Mouse (Mus musculus): Measurements from ENCODE around the gene Cfap57. TPM values are rescaled to one million over a fixed set of nuclear protein-coding genes. Genes with fewer than 3 reads are reported as not detected.
A peak's percentile ranks its signal among the peaks of the same experiment; 100 is the strongest.

Cfap57 gene
- polyA plus RNA-seq, 1 experiment from 2014 or later = 0.41 TPM

- WGBS = 77% methylated on average over 7 of the region's 7 CpGs
- Histone ChIP-seq H3K4me2 (ENCODE audit: low read length) (no peak overlapping the region), H3K4me1 (replicated peaks; ENCODE audit: control insufficient read depth, insufficient read depth, low read length) (no peaks in the 10 kb centered on the region), H3K27ac (ENCODE audit: low read depth) (no peak overlapping the region), H3K9ac (ENCODE audit: low read length) (no peak overlapping the region), H3K9me3 (ENCODE audit: control insufficient read depth, low read length) (no peaks in the 10 kb centered on the region), H3K36me3 (ENCODE audit: control insufficient read depth, insufficient read depth, low read length) (no peaks in the 10 kb centered on the region), H3K27me3 (replicated peaks; ENCODE audit: control insufficient read depth, insufficient read depth, low read length) (no peaks in the 10 kb centered on the region), H3K4me3 (ENCODE audit: low read depth, low read length) (no peak overlapping the region)
- DNase-seq (ENCODE audit: low spot score) (no peak), ATAC-seq (replicated peaks; ENCODE audit: low FRiP score, low TSS enrichment, low read depth) (no peak)
Observed at GRCm38 (mm10) chr4:118533605-118534004, 87.0 kb downstream of the Cfap57 start.

- Histone ChIP-seq H3K36me3 (ENCODE audit: control insufficient read depth, insufficient read depth, low read length) (no peaks in the 10 kb centered on the region), H3K27me3 (replicated peaks; ENCODE audit: control insufficient read depth, insufficient read depth, low read length) (no peaks in the 10 kb centered on the region), H3K4me3 (ENCODE audit: low read depth, low read length) (no peak overlapping the region), H3K9me3 (ENCODE audit: control insufficient read depth, low read length) (no peaks in the 10 kb centered on the region), H3K4me1 (replicated peaks; ENCODE audit: control insufficient read depth, insufficient read depth, low read length) (no peaks in the 10 kb centered on the region), H3K9ac (ENCODE audit: low read length) (no peak overlapping the region), H3K4me2 (ENCODE audit: low read length) (no peak overlapping the region), H3K27ac (ENCODE audit: low read depth) (no peak overlapping the region)
- WGBS = 57% methylated on average over 3 of the region's 4 CpGs
- DNase-seq (ENCODE audit: low spot score) (no peak), ATAC-seq (replicated peaks; ENCODE audit: low FRiP score, low TSS enrichment, low read depth) (no peak)
Observed at GRCm38 (mm10) chr4:118533156-118533555, 87.4 kb downstream of the Cfap57 start.

- no peak overlapping the region for H3K9ac ChIP-seq (ENCODE audit: low read length)
- H3K4me1 ChIP-seq (replicated peaks; ENCODE audit: control insufficient read depth, insufficient read depth, low read length) = no peaks in the 10 kb centered on the region
- no peak overlapping the region for H3K27ac ChIP-seq (ENCODE audit: low read depth)
- H3K4me2 ChIP-seq (ENCODE audit: low read length) = no peak overlapping the region
- 75% methylated on average over 5 of the region's 5 CpGs for WGBS
- H3K9me3 ChIP-seq (ENCODE audit: control insufficient read depth, low read length) = no peaks in the 10 kb centered on the region
- no peak overlapping the region for H3K4me3 ChIP-seq (ENCODE audit: low read depth, low read length)
- no peaks in the 10 kb centered on the region for H3K36me3 ChIP-seq (ENCODE audit: control insufficient read depth, insufficient read depth, low read length)
- no peak for DNase-seq (ENCODE audit: low spot score)
- ATAC-seq (replicated peaks; ENCODE audit: low FRiP score, low TSS enrichment, low read depth) = no peak
- H3K27me3 ChIP-seq (replicated peaks; ENCODE audit: control insufficient read depth, insufficient read depth, low read length) = no peaks in the 10 kb centered on the region
Observed at GRCm38 (mm10) chr4:118532663-118533062, 87.9 kb downstream of the Cfap57 start.

DNA sequence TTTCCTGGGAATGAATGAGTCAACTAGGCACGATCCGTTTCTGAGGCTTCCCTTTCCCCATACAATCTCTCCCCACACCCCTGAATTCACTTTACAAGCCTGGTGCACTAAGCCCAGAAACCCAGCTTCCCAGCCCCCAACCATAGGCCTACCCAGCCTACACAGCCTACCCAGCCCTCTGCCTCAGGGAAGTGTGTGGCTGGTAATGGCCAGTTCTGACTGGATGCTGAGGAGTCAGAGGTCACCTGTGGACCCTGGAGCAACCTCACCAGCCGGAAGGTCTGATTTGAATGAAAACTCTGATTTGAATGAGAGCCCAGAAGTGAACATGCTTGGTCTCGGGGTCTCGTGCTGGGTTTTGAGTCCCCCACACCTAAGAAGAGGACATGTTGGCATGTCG lies 92.9 kb downstream of the Cfap57 start:
- no peak overlapping the region; the same call in 1 of the 2 replicates for H3K27ac ChIP-seq (ENCODE audit: low read depth)
- no peaks in the 10 kb centered on the region for H3K36me3 ChIP-seq (ENCODE audit: control insufficient read depth, insufficient read depth, low read length)
- peak overlapping the region; percentile 18 for H3K4me3 ChIP-seq (ENCODE audit: low read depth, low read length)
- DNase-seq (ENCODE audit: low spot score) (no peak), ATAC-seq (replicated peaks; ENCODE audit: low FRiP score, low TSS enrichment, low read depth) (no peak)
- 0 out of 2 replicates have a peak, but pooled peaks cover 2% of the 10 kb centered on the region for H3K4me1 ChIP-seq (replicated peaks; ENCODE audit: control insufficient read depth, insufficient read depth, low read length)
- WGBS = 86% methylated on average over 6 of the region's 6 CpGs
- H3K9me3 ChIP-seq (ENCODE audit: control insufficient read depth, low read length) = no peaks in the 10 kb centered on the region
- H3K27me3 ChIP-seq (replicated peaks; ENCODE audit: control insufficient read depth, insufficient read depth, low read length) = no peaks in the 10 kb centered on the region
- H3K9ac ChIP-seq (ENCODE audit: low read length) = no peak overlapping the region
- peak overlapping the region; percentile 38 for H3K4me2 ChIP-seq (ENCODE audit: low read length)

- no peaks in the 10 kb centered on the region for H3K27me3 ChIP-seq (replicated peaks; ENCODE audit: control insufficient read depth, insufficient read depth, low read length)
- peak overlapping the region; percentile 18 for H3K4me3 ChIP-seq (ENCODE audit: low read depth, low read length)
- H3K4me2 ChIP-seq (ENCODE audit: low read length) = peak overlapping the region; percentile 38
- H3K4me1 ChIP-seq (replicated peaks; ENCODE audit: control insufficient read depth, insufficient read depth, low read length) = 0 out of 2 replicates have a peak, but pooled peaks cover 2% of the 10 kb centered on the region
- no peaks in the 10 kb centered on the region for H3K36me3 ChIP-seq (ENCODE audit: control insufficient read depth, insufficient read depth, low read length)
- H3K9ac ChIP-seq (ENCODE audit: low read length) = no peak overlapping the region
- WGBS = 32% methylated on average over 5 of the region's 5 CpGs
- ATAC-seq (replicated peaks; ENCODE audit: low FRiP score, low TSS enrichment, low read depth) = peak; percentile 2; the same call in 1 of the 2 replicates
- no peak overlapping the region; the same call in 1 of the 2 replicates for H3K27ac ChIP-seq (ENCODE audit: low read depth)
- DNase-seq (ENCODE audit: low spot score) = no peak
- H3K9me3 ChIP-seq (ENCODE audit: control insufficient read depth, low read length) = no peaks in the 10 kb centered on the region
Observed at GRCm38 (mm10) chr4:118527335-118527681, 93.3 kb downstream of the Cfap57 start.

DNA sequence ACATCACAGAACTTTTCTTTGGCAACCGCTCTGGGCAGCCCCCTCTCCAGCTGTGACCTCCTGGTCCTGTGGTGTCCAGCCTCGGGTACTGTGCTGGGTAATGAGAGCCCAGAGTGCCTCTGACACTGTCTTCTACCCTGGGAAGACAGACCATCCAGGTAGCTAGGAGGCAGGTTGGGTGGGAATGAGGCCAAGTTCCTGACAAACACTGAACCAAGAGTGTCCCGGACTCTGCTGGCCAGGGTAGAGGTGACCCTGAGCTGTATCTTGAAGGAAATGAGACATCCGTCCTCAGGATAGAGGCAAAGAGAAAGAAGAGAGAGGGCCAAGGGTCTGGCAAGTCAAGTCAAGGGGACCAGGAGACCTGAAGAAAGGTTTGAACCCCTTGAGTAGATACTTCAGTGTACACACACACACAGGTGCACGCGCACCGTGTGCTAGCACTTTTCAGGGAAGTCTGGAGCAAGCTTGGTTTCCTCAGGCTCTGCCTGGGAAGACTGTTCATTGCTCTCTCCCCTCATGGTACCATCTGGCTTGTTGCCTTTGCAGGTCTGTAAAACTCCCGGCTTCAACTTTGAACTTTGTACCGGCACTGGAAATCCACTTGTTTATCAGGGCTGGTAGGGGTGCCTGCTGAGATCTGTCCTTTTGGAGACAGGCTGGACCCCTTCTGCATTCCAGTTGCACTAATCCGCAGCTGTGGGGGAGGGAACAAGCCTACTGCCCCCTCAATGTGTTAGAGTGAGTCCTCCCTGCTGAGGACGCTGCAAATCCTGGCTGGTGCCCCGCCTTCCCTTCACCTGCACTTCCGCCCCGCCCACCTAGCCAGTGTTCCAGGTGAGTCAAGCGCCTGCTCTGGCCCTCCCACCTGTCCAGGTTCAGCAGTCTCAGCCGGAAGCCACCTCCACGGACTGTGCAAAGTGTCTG lies 93.9 kb downstream of the Cfap57 start, which contains the start of gene 2610528J11Rik:
Gene 2610528J11Rik (plus strand): TSS at position 592 of the 927 bp plus-strand sequence.
- WGBS = 30% methylated on average over 17 of the region's 17 CpGs
- 0 out of 2 replicates have a peak, but pooled peaks cover 2% of the 10 kb centered on the region for H3K4me1 ChIP-seq (replicated peaks; ENCODE audit: control insufficient read depth, insufficient read depth, low read length)
- peak; percentile 77 for DNase-seq (ENCODE audit: low spot score)

GRCm38 (mm10) chr4:118525779-118526178 lies 94.8 kb downstream of the Cfap57 start:
- no peaks in the 10 kb centered on the region for H3K27me3 ChIP-seq (replicated peaks; ENCODE audit: control insufficient read depth, insufficient read depth, low read length)
- H3K4me3 ChIP-seq (ENCODE audit: low read depth, low read length) = no peak overlapping the region
- H3K36me3 ChIP-seq (ENCODE audit: control insufficient read depth, insufficient read depth, low read length) = no peaks in the 10 kb centered on the region
- WGBS = 63% methylated on average over 3 of the region's 3 CpGs
- DNase-seq (ENCODE audit: low spot score) (no peak), ATAC-seq (replicated peaks; ENCODE audit: low FRiP score, low TSS enrichment, low read depth) (no peak)
- no peak overlapping the region for H3K4me2 ChIP-seq (ENCODE audit: low read length)
- no peaks in the 10 kb centered on the region for H3K9me3 ChIP-seq (ENCODE audit: control insufficient read depth, low read length)
- H3K9ac ChIP-seq (ENCODE audit: low read length) = no peak overlapping the region
- no peak overlapping the region for H3K27ac ChIP-seq (ENCODE audit: low read depth)
- 0 out of 2 replicates have a peak, but pooled peaks cover 2% of the 10 kb centered on the region for H3K4me1 ChIP-seq (replicated peaks; ENCODE audit: control insufficient read depth, insufficient read depth, low read length)

More for the DNA sequence above, 93.9 kb downstream of the Cfap57 start, which contains the start of gene 2610528J11Rik:
- H3K9ac ChIP-seq (ENCODE audit: low read length) = no peak within 1 kb of the TSS
- peak within 1 kb of the TSS; percentile 69 for H3K27ac ChIP-seq (ENCODE audit: low read depth)
- no peaks in the 10 kb centered on the region for H3K36me3 ChIP-seq (ENCODE audit: control insufficient read depth, insufficient read depth, low read length)
- H3K4me2 ChIP-seq (ENCODE audit: low read length) = peak within 1 kb of the TSS; percentile 38
- peak within 1 kb of the TSS; percentile 18 for H3K4me3 ChIP-seq (ENCODE audit: low read depth, low read length)
- H3K27me3 ChIP-seq (replicated peaks; ENCODE audit: control insufficient read depth, insufficient read depth, low read length) = no peaks in the 10 kb centered on the region
- no peaks in the 10 kb centered on the region for H3K9me3 ChIP-seq (ENCODE audit: control insufficient read depth, low read length)
- ATAC-seq (replicated peaks; ENCODE audit: low FRiP score, low TSS enrichment, low read depth) = peak; percentile 83

GRCm38 (mm10) chr4:118523976-118524375 lies 96.6 kb downstream of the Cfap57 start:
- no peak overlapping the region for H3K4me3 ChIP-seq (ENCODE audit: low read depth, low read length)
- H3K36me3 ChIP-seq (ENCODE audit: control insufficient read depth, insufficient read depth, low read length) = no peaks in the 10 kb centered on the region
- no peak overlapping the region for H3K4me2 ChIP-seq (ENCODE audit: low read length)
- no peaks in the 10 kb centered on the region for H3K27me3 ChIP-seq (replicated peaks; ENCODE audit: control insufficient read depth, insufficient read depth, low read length)
- WGBS = 72% methylated on average over 7 of the region's 7 CpGs
- DNase-seq (ENCODE audit: low spot score) (no peak), ATAC-seq (replicated peaks; ENCODE audit: low FRiP score, low TSS enrichment, low read depth) (no peak)
- no peaks in the 10 kb centered on the region for H3K9me3 ChIP-seq (ENCODE audit: control insufficient read depth, low read length)
- 0 out of 2 replicates have a peak, but pooled peaks cover 2% of the 10 kb centered on the region for H3K4me1 ChIP-seq (replicated peaks; ENCODE audit: control insufficient read depth, insufficient read depth, low read length)
- H3K27ac ChIP-seq (ENCODE audit: low read depth) = no peak overlapping the region
- no peak overlapping the region for H3K9ac ChIP-seq (ENCODE audit: low read length)
